Mouse (Mus musculus) T-helper 17 cell (primary cell): Measurements from ENCODE around the gene Hyal3.

Experiments
- in situ Hi-C, 2 experiments: fragments of 300-600 bp; cut with MboI, MseI; formaldehyde crosslinking; loops; 1 replicate in 1 of 2; 2 replicates in 1 of 2; pipeline ENCODE4 v1.15.1; 2025; ENCODE audit warnings: high pct_unique_total_duplicates in 2 of 2

Gene Hyal3

DNA sequence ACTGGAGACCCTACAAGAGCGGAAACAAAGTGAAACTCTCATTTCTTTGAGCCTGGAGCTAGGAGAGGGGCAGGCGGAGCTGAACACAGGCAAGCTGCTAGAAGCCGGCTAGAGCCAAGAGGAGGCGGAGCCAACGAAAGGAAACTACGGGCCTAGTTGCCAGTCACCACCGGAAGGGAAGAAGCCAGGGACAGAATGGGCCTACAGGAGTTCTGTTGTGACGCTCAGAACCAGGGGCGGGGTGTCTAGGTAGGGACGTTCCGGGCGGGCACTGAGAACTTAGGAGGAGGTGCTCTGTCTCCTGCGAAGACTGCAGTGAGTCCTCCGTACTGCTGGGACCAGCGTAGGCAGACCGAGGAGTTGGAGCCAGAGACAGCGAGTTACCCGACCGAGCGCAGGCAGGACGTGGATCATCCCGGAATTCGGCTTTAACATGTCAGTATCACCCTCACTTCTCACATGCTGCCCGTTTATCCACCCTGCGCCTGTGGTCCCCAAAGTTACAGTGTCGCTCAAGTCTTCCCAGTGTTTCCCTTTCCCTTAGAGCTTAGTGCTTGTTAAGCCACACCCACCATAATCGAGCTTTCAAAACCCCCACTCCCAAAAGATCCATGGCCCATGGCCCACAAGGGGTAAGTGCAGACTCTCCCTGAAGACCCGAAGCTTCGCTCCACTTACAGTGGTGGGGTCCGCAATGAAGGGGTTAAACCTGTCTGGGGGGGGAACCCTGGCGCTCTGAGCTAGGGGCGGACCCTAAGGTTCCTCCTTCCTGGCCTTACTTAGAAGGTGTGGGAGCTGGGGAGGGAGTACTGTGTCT is at the start of gene Hyal3:
Gene Hyal3, plus strand, starts transcription at position 318 of the 817 bp plus-strand sequence.
- in situ Hi-C loops, result no loop called here

DNA sequence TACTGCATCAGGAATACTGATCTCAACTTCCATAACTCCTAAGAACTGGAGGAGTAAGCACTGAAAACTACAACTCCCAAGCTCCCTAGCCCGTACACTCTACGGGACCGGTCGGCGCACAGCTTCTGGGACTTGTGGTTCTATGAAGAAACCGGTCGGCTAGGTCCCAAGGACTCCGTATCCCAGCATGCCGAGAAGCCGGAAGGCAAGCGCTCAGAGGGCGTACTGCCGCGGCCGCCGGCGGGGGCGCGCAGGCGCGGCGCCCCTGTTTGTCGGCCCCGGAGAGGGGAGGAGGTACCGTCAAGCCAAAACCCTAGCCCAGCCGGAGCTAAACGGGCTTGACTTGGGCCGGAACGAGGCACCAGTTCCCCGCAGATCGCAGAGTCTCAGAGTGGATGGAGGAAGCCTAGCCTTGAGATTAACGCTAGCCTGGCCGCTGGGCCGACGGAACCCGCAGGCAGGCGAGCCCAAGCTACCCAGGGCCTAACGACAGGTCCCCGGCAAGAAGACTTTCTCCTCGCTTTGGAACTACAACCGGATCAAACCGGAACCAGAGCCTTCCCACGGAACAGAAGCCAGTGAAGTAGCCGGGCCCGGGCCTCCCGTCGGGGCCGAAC is 46.7 kb upstream of the Hyal3 start, which contains the start of gene Tmem115:
Gene Tmem115, plus strand, starts transcription at position 155 of the 617 bp plus-strand sequence.
- in situ Hi-C loops, result loop anchor here (10.0 to 25.0 kb wide), 3 partner anchors 1089 to 1553 kb away; partner anchors contain the start of genes Abhd14a (in 1 of the 2), Abhd14b (in 1 of the 2), Ccdc51 (in 1 of the 2) and Plxnb1 (in 1 of the 2)

DNA sequence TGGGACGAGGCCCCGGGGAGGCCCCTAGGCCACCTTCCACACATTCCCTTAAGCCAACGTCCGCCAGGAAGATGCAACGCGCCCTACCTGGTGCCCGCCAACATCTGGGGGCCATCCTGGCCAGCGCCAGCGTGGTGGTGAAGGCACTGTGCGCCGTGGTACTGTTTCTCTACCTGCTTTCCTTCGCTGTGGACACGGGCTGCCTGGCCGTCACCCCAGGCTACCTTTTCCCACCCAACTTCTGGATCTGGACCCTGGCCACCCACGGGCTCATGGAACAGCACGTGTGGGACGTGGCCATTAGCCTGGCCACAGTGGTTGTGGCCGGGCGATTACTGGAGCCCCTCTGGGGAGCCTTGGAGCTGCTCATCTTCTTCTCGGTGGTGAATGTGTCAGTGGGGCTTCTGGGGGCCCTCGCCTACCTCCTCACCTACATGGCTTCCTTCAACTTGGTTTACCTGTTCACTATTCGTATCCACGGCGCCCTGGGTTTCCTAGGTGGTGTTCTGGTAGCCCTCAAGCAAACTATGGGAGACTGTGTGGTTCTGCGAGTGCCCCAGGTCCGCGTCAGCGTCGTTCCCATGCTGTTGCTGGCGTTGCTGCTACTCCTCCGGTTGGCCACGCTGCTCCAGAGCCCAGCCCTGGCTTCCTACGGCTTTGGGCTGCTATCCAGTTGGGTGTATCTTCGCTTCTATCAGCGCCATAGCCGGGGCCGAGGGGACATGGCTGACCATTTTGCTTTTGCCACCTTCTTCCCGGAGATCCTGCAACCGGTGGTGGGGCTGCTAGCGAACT is 46.0 kb upstream of the Hyal3 start:
- in situ Hi-C loops, result loop anchor here (5.0 to 25.0 kb wide), 4 partner anchors 232 to 1553 kb away; partner anchors contain the start of genes Abhd14a (in 1 of the 2), Abhd14b (in 1 of the 2), Ccdc51 (in 1 of the 2) and Plxnb1 (in 1 of the 2)

DNA sequence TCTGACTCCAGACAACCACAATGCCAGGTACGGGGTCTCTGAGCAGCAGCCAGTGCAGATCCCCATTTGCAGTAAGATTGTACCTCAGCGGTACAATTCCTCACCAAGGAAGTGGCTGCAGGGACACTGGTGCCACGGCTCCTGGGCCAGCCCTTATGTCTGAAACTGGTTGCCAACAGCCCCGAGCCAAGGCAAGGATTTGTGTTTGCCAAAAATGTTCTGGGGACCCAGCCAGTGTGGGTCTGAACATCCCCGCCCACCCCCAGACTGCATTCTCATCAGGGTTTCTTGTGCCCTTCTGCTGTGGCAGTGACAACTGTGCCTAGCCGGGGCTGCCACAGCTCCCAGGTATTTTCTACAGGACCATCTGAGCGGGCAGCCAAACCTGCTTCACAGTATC is 42.4 kb upstream of the Hyal3 start:
- in situ Hi-C loops, result loop anchor here (5.0 to 25.0 kb wide), 4 partner anchors 236 to 1549 kb away; partner anchors contain the start of genes Abhd14a (in 1 of the 2), Abhd14b (in 1 of the 2), Ccdc51 (in 1 of the 2) and Plxnb1 (in 1 of the 2)

DNA sequence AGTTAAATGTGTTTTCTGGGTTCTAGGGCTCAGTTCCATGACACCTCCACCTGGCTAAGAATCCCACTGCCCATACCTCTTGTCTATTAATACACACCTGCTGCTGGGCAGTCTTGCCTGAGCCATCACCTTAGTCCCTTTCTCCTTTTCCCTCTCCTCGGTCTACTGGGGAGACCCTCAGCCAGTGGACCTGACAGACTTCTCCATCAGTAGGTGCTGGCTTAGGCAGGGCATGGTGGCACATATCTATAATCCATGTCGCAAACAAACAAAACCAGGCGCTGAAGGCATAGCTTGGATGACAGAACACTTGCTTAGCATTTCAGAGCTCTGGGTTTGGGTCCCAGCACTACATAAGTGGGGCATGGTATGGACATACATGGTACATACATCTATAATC is 41.9 kb upstream of the Hyal3 start:
- in situ Hi-C loops, result loop anchor here (5.0 to 25.0 kb wide), 4 partner anchors 236 to 1549 kb away; partner anchors contain the start of genes Abhd14a (in 1 of the 2), Abhd14b (in 1 of the 2), Ccdc51 (in 1 of the 2) and Plxnb1 (in 1 of the 2)

DNA sequence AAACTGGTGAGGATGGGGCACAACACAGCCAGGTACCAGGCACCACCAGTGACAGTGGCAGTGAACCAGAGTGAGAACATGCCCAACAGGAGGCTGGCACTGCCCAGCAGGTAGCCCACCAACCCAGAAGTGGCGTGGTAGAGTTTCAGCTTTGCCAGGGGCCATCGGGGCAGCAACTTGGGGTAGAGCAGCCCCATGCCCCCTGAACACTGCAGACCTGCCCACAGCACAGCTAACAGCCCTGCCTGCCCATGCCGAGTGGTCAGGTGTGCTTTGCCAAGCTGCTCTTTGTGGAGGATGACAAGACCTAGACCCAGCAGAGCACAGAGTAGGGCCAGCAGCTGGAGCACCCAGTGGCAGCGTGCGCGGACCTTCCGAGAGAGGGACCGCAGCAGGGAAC is 40.7 kb upstream of the Hyal3 start:
- in situ Hi-C loops, result loop anchor here (5.0 to 25.0 kb wide), 4 partner anchors 238 to 1547 kb away; partner anchors contain the start of genes Abhd14a (in 1 of the 2), Abhd14b (in 1 of the 2), Ccdc51 (in 1 of the 2) and Plxnb1 (in 1 of the 2)

DNA sequence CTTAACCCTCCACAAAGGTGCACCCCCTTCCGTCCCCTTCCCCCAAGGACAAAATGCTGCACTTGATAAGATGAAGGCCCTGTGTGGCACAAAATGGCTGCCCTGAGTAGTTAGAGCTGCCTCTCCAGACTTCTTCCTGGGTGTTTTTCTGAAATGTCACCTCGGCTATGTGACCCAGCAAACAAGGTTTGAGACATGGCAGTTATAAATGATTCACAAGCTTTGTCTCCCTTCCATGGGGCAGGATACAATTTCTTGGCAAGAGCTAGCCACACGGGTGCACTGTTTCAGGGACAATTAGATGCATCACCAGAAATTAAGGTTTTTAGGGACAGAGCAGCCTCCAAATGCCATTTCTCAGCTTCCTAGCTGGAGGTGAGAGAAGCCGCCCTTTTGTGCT is 40.2 kb upstream of the Hyal3 start:
- in situ Hi-C loops, result loop anchor here (25.0 kb wide), 2 partner anchors 1353 to 1547 kb away; partner anchors contain the start of genes Ccdc51 (in 1 of the 2), Plxnb1 (in 1 of the 2), Ppm1m (in 1 of the 2) and Tma7 (in 1 of the 2)

DNA sequence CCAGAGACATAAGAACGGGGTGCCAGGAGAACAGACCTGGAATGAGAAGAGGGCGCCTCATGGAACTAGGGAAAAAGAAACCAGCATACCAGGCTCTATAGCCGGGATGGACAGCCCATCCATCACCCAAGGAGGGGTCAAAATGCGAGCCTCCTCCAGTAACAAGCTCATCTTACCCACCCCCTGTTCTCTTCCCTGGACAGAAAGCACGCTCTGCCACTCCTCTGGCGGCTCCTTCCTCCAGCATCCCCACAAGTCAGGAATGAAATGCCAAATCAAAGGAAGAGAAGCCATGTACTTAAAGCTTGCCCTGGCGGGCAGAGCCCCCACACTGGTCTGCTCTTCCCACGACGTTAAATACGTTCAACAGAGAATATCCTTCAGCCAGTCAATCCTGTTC is 39.6 kb upstream of the Hyal3 start:
- in situ Hi-C loops, result loop anchor here (25.0 kb wide), 2 partner anchors 1354 to 1546 kb away; partner anchors contain the start of genes Ccdc51 (in 1 of the 2), Plxnb1 (in 1 of the 2), Ppm1m (in 1 of the 2) and Tma7 (in 1 of the 2)

DNA sequence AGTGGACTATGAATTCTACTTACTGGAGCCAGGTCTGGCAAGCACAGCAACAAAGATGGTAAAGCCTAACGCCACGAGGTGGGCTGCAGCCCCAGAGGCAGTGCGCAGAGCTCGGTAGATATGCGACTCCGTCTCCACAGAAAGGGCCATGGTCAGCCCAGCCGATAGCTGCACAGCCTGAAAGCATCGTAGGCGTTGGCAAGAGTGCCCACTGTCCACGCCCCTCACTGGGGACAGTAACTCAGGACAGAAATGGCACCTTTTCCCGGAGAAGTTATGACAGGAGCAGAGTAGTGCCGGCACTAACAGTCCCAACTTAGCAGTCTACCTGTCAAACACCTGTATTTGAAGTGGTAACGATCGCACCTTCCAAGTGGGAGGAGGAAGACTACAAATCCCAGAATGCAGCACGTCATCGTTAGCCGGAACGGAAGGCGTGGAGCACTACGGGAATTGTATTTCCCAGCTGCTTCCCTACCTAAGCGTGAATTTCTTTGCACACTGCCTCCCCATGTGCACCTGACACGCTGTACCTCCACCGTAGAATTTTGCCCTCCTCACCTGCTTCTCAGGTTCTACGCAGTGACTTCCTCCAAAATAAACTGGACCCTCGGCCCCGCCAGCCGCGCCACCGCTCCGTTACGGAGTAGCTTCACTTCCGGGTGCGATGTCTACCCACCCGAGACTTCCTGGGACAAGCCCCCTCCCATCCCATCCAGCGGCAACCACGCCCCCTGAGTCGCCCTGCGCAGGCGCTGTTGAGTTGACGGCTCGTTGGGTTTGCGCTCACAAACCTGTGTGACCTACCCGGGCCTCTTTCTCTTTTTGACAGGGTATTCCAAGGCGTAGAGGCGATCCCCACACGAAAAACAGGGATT is 38.9 kb upstream of the Hyal3 start, which contains the start of the genes Cyb561d2 and Nprl2:
Gene Cyb561d2, minus strand, starts transcription at position 720 of the 878 bp plus-strand sequence.
Gene Nprl2, plus strand, starts transcription at position 753 of the 878 bp plus-strand sequence.
- in situ Hi-C loops, result loop anchor here (25.0 kb wide), 2 partner anchors 1354 to 1546 kb away; partner anchors contain the start of genes Ccdc51 (in 1 of the 2), Plxnb1 (in 1 of the 2), Ppm1m (in 1 of the 2) and Tma7 (in 1 of the 2)

DNA sequence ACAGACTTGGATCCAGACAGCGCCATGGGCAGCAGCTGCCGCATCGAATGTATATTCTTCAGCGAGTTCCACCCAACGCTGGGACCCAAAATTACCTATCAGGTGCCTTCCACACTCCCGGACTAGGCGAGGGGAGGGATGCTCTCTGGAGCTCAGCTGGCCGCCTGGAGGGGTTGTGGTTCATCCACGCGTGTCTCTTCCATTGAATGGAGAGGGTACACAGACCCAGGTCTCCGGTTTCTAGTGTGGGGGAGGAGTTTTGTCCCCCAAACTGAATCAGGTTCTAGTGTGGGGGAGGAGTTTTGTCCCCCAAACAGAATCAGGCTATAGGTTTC is 38.3 kb upstream of the Hyal3 start:
- in situ Hi-C loops, result loop anchor here (25.0 kb wide), 2 partner anchors 1355 to 1545 kb away; partner anchors contain the start of genes Ccdc51 (in 1 of the 2), Plxnb1 (in 1 of the 2), Ppm1m (in 1 of the 2) and Tma7 (in 1 of the 2)

DNA sequence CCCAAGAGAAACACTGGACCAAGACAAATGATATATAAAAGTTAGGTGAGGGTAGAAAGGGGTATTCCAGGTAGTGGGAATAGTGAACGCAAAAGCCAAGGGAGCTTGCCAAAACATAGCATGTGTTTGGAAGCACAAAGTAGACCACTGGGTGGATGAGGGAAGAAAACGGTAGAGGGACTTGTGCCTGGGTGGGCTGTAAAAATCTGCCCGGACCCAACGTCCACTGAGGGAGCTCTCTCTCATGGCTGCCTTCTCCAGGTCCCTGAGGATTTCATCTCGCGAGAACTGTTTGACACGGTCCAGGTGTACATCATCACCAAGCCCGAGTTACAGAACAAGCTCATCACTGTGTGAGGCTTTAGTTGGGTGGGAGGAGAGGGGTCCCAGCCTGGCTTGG is 37.9 kb upstream of the Hyal3 start:
- in situ Hi-C loops, result loop anchor here (25.0 kb wide), 2 partner anchors 1355 to 1545 kb away; partner anchors contain the start of genes Ccdc51 (in 1 of the 2), Plxnb1 (in 1 of the 2), Ppm1m (in 1 of the 2) and Tma7 (in 1 of the 2)

DNA sequence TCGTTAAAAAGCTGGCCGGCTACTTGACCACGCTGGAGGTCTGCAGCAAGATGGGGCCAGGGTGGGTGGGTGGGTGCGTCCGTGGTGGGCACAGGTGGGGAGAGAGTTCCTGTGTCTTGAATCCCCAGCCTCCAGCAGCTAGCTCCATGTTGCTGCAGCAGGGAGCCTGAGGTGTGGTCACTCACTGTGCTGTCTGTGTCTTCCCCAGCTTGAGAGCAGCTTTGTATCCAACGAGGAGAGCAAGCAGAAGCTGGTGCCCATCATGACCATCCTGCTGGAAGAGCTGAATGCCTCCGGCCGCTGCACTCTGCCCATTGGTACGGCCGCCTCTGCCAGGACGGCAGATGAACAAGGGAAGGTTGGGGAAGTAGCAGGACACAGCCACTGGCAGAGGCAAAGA is 37.3 kb upstream of the Hyal3 start:
- in situ Hi-C loops, result loop anchor here (25.0 kb wide), 2 partner anchors 1356 to 1544 kb away; partner anchors contain the start of genes Ccdc51 (in 1 of the 2), Plxnb1 (in 1 of the 2), Ppm1m (in 1 of the 2) and Tma7 (in 1 of the 2)

DNA sequence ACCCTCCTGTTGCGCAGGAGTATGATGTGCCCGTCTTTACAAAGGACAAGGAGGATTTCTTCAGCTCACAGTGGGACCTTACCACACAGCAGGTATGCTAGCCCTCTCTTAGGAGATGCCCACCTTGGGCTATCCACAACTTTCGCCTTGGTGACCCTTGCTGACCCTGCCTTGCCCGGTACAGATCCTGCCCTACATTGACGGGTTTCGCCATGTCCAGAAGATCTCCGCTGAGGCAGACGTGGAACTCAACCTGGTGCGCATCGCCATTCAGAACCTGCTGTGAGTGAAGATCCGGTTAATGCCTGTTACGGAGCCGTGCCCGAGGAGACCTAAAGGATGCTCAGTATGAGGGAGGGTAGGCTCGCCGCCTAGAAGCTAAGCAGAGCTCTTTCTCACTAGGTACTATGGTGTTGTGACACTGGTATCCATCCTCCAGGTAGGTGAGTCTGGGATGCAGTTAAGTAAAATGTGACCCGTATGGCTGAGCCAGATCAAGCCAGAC is 36.4 kb upstream of the Hyal3 start:
- in situ Hi-C loops, result loop anchor here (25.0 kb wide), 2 partner anchors 1357 to 1543 kb away; partner anchors contain the start of genes Ccdc51 (in 1 of the 2), Plxnb1 (in 1 of the 2), Ppm1m (in 1 of the 2) and Tma7 (in 1 of the 2)

DNA sequence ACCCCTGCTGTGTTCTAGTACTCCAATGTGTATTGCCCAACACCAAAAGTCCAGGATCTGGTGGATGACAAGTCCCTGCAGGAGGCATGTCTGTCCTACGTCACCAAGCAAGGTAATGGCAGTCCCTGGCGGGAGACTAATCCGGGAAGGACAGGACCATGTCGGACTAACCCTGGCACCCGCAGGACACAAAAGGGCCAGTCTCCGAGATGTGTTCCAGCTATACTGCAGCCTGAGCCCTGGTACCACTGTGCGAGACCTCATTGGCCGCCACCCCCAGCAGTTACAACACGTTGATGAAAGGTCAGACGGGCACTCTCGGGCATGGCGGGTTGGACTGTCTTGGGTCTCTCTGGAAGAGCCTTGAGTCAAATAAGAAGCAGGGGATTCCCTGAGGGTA is 35.9 kb upstream of the Hyal3 start:
- in situ Hi-C loops, result loop anchor here (25.0 kb wide), 2 partner anchors 1357 to 1543 kb away; partner anchors contain the start of genes Ccdc51 (in 1 of the 2), Plxnb1 (in 1 of the 2), Ppm1m (in 1 of the 2) and Tma7 (in 1 of the 2)

DNA sequence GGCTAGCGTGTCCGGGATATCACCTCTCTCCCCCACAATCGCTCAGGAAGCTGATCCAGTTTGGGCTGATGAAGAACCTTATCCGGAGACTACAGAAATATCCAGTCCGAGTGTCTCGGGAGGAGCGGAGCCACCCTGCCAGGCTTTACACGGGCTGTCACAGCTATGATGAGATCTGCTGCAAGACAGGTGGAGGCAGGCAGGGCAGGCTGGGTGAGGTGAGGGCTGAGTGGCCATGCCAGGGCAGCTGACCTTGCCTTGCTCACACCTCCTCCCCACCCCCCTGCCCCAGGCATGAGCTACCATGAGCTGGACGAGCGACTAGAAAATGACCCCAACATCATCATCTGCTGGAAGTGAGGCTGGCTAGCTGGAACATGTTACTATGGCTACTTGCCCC is 35.4 kb upstream of the Hyal3 start:
- in situ Hi-C loops, result loop anchor here (25.0 kb wide), 2 partner anchors 1358 to 1542 kb away; partner anchors contain the start of genes Ccdc51 (in 1 of the 2), Plxnb1 (in 1 of the 2), Ppm1m (in 1 of the 2) and Tma7 (in 1 of the 2)

DNA sequence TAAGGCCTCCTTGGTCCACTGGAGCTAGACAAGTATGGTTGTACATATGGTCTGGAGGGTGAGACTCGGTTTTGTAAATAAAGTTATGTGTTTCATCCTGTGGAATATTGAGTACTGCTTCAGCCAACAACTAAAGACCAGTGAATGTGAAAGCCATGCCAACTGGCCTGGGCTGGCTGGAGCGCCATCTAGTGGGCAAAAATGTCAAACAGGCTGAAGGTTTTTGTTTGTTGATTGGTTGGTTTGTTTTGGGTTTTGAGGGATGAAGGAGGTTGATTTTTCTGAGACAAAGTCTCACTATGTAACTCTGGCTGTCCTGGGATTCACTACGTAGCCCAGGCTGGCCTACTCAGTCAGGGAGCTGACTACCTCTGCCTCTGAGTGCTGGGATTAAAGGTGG is 35.0 kb upstream of the Hyal3 start:
- in situ Hi-C loops, result loop anchor here (25.0 kb wide), 2 partner anchors 1358 to 1542 kb away; partner anchors contain the start of genes Ccdc51 (in 1 of the 2), Plxnb1 (in 1 of the 2), Ppm1m (in 1 of the 2) and Tma7 (in 1 of the 2)

DNA sequence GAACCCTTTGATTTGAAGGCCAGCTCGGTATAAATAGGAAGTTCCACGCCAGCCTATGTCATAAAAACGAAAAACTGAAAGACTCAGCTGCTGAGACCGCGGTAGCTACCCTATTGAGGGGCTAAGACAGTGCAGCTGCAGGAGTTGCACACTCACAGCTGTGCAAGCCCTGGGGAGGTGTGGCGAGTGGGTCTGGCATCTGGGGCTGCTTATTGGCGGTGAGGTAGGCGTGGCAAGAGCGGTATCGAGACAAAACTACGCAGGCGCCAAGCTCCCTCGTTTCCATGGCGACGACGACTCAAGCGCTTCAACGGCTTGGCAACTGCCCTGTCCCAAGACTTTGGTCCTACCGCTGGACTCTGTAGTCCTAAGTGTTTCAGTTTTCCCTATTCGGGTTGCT is 33.6 kb upstream of the Hyal3 start, which contains the start of gene Zmynd10:
Gene Zmynd10, plus strand, starts transcription at position 273 of the 400 bp plus-strand sequence.
- in situ Hi-C loops, result loop anchor here (25.0 kb wide), 2 partner anchors 1360 to 1540 kb away; partner anchors contain the start of genes Ccdc51 (in 1 of the 2), Plxnb1 (in 1 of the 2), Ppm1m (in 1 of the 2) and Tma7 (in 1 of the 2)
